Mouse (Mus musculus) heart, postnatal 0 days (tissue): ENCODE measurements around the gene Heatr5a. TPM values are rescaled to one million over a fixed set of nuclear protein-coding genes. Genes with fewer than 3 reads are reported as not detected.

Source experiments
- ATAC-seq: fragments of 200-750 bp; cut with Nextera tagmentation; 2 replicates; pipeline ENCODE4 v1.8.0; 2017; ENCODE audit warnings: low read depth, moderate number of reproducible peaks, moderate library complexity; ENCODE audit not compliant: insufficient read depth
- DNase-seq: peaks from one replicate; pipeline ENCODE4 v3.0.0-alpha.2; 2016; ENCODE audit warnings: low spot score
- H3K27ac ChIP-seq: fragments of 300-500 bp; sonication (generic); 2 replicates; pipeline ENCODE4 v1.5.1; 2014; ENCODE audit warnings: low read depth, mild to moderate bottlenecking
- H3K27me3 ChIP-seq: fragments of 300-500 bp; sonication (generic); 2 replicates; pipeline ENCODE4 v1.6.1; 2014; ENCODE audit warnings: low read length, mixed read lengths; ENCODE audit not compliant: control insufficient read depth, insufficient read depth
- H3K36me3 ChIP-seq: fragments of 300-500 bp; sonication (generic); replicated peaks from 2 replicates; pipeline ENCODE4 v1.6.1; 2014; ENCODE audit warnings: low read length, mixed read lengths; ENCODE audit not compliant: control insufficient read depth, insufficient read depth
- H3K4me1 ChIP-seq: fragments of 300-500 bp; sonication (generic); 2 replicates; pipeline ENCODE4 v1.6.1; 2014; ENCODE audit warnings: antibody characterized with exemption; ENCODE audit not compliant: control insufficient read depth, insufficient read depth
- H3K4me2 ChIP-seq: fragments of 300-500 bp; sonication (generic); 2 replicates; pipeline ENCODE4 v1.6.1; 2014; ENCODE audit warnings: low read depth, mild to moderate bottlenecking, low read length, moderate library complexity
- H3K4me3 ChIP-seq: fragments of 300-500 bp; sonication (generic); 2 replicates; pipeline ENCODE4 v1.5.1; 2014; ENCODE audit warnings: low read depth, low read length
- H3K9ac ChIP-seq: fragments of 300-500 bp; sonication (generic); replicated peaks from 2 replicates; pipeline ENCODE4 v1.6.1; 2014; ENCODE audit warnings: low read depth, low read length, mixed read lengths
- H3K9me3 ChIP-seq: fragments of 300-500 bp; sonication (generic); replicated peaks from 2 replicates; pipeline ENCODE4 v1.6.1; 2016; ENCODE audit warnings: low read length; ENCODE audit not compliant: control insufficient read depth
- CTCF ChIP-seq: IDR thresholded peaks from 2 replicates; pipeline ENCODE4 v1.5.1; 2016; ENCODE audit warnings: antibody characterized with exemption, control low read depth, low read depth
- EP300 ChIP-seq: IDR thresholded peaks from 2 replicates; pipeline ENCODE4 v1.6.1; 2016; ENCODE audit warnings: antibody characterized with exemption, low read depth
- WGBS: fragments of 180-500 bp; shearing (Covaris S2); extraction: QIAGEN DNeasy Blood & Tissue Kit; methylation state at CpG from one replicate; pipeline ENCODE4 v1.1.7; 2014; 5-methylcytosine and 5-hydroxymethylcytosine counted together
- polyA plus RNA-seq: library from polyadenylated mRNA; unstranded; fragments of >200 nt; fragmentation: Nextera tagmentation; extraction: Ambion mirVana; gene quantifications from 2 replicates; pipeline ENCODE4 v1.2.1, GENCODE M21; 2015
- total RNA-seq: library from RNA; depleted of rRNA; stranded (reverse); fragments of >200 nt; gene quantifications from 2 replicates; pipeline ENCODE4 v1.2.3, GENCODE M21; 2014; ENCODE audit warnings: low replicate concordance

Gene Heatr5a
- total and polyA plus RNA-seq, 2 experiments from 2014 or later, result 3.7 to 41.9 TPM

DNA sequence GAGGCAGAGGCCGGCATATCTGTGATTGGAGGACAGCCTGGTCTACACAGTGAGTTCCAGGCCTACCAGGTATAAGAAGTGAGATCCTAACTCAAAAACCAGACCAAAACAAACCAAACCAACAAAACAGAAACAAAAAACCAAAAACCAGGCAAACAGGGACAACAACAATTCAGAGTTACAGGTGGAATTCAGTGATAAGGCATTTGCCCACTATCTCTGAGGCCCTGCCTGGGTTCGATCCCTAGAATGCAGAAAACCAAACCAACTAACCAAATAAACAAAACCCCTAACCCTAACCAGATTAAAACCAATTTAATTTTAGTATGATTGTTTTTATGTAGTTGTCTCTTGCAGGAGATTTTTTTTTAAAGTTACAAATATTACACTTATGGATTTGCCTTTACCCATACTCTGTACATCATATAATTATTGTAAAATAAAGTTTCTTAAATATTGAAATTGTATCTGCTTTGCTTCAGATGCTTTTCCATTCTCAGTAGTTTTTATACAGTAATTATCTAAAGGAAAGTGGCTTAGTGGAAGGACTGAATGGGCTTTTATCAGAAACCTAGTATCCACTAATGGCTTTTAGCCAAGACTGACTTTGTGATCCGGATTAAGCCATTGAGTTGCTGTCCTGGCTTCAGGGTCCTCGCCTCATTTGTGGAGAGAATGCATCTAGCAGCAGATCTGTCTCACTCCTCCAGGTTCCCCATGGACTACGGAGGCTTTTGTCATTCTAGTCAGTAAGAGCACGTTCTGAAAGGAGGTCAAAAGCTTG, 128.8 kb downstream of the Heatr5a start:
- TF ChIP-seq EP300 (no peak), CTCF (no peak)
- no peak overlapping the region for H3K4me3 ChIP-seq
- H3K9ac ChIP-seq, result no peak overlapping the region
- no peaks in the 10 kb centered on the region for H3K9me3 ChIP-seq
- H3K4me2 ChIP-seq, result no peak overlapping the region
- H3K4me1 ChIP-seq, result peaks cover 8% of the 10 kb centered on the region
- no peaks in the 10 kb centered on the region for H3K27me3 ChIP-seq
- DNase-seq (no peak), ATAC-seq (no peak)
- H3K27ac ChIP-seq, result no peak overlapping the region
- WGBS, result 42% methylated on average over 6 of the region's 6 CpGs
- H3K36me3 ChIP-seq, result no peaks in the 10 kb centered on the region

DNA sequence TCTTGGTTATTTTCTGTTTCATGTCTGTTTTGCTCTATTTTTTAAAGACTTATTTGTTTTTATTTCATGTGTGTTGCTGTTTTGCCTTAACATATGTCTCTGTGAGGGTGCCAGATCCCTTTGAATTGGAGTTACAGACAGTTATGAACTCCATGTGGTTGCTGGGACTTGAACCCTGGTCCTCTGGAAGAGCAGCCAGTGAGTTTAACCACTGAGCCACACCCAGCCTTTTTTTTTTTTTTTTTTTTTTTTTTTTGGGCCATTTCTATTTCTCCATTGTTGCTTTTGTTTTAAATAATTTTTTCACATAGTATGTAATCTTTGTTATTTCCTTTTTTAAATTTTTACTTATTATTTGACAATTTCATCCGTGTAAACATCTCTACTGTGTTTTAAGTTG, 131.3 kb downstream of the Heatr5a start:
- Histone ChIP-seq H3K9me3 (no peaks in the 10 kb centered on the region), H3K27me3 (no peaks in the 10 kb centered on the region), H3K9ac (no peak overlapping the region), H3K27ac (no peak overlapping the region), H3K36me3 (no peaks in the 10 kb centered on the region), H3K4me2 (no peak overlapping the region), H3K4me3 (no peak overlapping the region), H3K4me1 (peaks cover 8% of the 10 kb centered on the region)
- WGBS, result 88% methylated on average over 1 of the region's 1 CpGs
- no peak for TF ChIP-seq EP300
- TF ChIP-seq CTCF, result no peak
- ATAC-seq (no peak), DNase-seq (no peak)

DNA sequence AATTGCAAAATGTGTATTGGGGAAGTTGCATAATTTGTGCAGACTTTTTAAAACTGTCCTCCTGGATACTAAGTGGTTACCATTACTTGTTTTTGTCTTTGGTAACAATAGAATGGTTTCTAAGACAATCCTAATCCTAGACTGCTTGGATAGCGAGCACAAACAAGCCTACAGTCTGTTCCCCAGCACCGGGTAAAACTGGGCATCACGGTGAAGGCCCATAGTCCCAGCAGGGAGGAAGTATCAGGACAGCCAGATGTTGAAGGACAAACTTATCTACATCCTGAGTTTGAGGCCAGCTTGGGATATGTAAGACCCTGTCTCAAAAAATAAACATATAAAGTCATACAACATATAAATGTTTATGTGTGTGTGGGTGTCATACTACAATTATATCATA, 135.9 kb downstream of the Heatr5a start:
- H3K4me2 ChIP-seq, result no peak overlapping the region
- H3K9ac ChIP-seq, result no peak overlapping the region
- DNase-seq (no peak), ATAC-seq (no peak)
- H3K27me3 ChIP-seq, result no peaks in the 10 kb centered on the region
- H3K4me3 ChIP-seq, result no peak overlapping the region
- TF ChIP-seq EP300 (no peak), CTCF (no peak)
- no peak overlapping the region for H3K27ac ChIP-seq
- H3K4me1 ChIP-seq, result no peaks in the 10 kb centered on the region
- no peaks in the 10 kb centered on the region for H3K9me3 ChIP-seq
- 0 out of 2 replicates have a peak, but pooled peaks cover 7% of the 10 kb centered on the region for H3K36me3 ChIP-seq
- 56% methylated on average over 3 of the region's 3 CpGs for WGBS

DNA sequence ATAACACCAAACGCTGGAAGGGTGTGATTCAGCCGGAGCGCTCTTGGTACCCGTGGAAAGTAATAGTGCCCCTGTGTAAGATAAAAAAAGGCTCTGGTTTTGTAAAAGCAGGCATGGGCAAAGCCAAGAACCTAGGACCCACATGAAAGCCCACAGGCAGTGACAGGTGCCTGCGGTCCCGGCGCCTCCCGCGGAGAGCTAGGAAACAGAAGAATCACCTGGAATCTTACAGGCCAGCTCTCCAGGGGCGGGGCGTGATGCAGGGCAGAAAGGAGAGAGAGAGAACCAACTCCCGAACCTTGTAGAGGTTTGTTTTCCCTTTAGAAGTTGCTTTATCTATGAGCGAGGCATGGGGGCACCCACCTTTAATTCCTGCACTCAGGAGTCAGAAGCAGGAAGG, 139.2 kb downstream of the Heatr5a start:
- Histone ChIP-seq H3K9me3 (no peaks in the 10 kb centered on the region), H3K4me2 (no peak overlapping the region), H3K4me3 (no peak overlapping the region), H3K27ac (no peak overlapping the region), H3K27me3 (no peaks in the 10 kb centered on the region), H3K9ac (no peak overlapping the region), H3K4me1 (peaks cover 13% of the 10 kb centered on the region), H3K36me3 (0 out of 2 replicates have a peak, but pooled peaks cover 7% of the 10 kb centered on the region)
- 82% methylated on average over 13 of the region's 13 CpGs for WGBS
- DNase-seq (no peak), ATAC-seq (no peak)
- TF ChIP-seq EP300, result no peak
- no peak for TF ChIP-seq CTCF

DNA sequence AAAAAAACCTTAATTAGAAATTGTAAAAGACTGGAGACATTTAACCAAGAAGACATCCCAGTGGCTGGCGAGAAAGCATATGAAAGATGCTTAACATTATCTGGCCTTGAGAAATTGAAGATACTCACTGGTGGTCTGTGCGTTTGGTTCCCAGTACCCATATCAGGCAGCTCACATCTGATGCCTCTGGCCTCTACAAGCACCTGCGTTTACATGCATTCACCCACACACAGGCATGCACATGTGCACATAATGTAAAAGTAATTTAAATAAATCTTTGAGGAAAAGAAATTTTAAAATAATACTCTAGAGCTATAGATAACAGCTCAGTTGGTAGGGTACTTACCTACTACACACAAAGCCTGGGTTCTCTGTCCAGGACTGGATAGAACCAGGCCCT, 139.8 kb downstream of the Heatr5a start:
- 0 out of 2 replicates have a peak, but pooled peaks cover 7% of the 10 kb centered on the region for H3K36me3 ChIP-seq
- ATAC-seq (no peak), DNase-seq (no peak)
- H3K4me1 ChIP-seq, result peaks cover 13% of the 10 kb centered on the region
- 93% methylated on average over 3 of the region's 3 CpGs for WGBS
- H3K9ac ChIP-seq, result no peak overlapping the region
- no peak for TF ChIP-seq EP300
- TF ChIP-seq CTCF, result no peak
- no peak overlapping the region for H3K4me2 ChIP-seq
- no peak overlapping the region for H3K4me3 ChIP-seq
- H3K27me3 ChIP-seq, result no peaks in the 10 kb centered on the region
- no peak overlapping the region for H3K27ac ChIP-seq
- H3K9me3 ChIP-seq, result no peaks in the 10 kb centered on the region

DNA sequence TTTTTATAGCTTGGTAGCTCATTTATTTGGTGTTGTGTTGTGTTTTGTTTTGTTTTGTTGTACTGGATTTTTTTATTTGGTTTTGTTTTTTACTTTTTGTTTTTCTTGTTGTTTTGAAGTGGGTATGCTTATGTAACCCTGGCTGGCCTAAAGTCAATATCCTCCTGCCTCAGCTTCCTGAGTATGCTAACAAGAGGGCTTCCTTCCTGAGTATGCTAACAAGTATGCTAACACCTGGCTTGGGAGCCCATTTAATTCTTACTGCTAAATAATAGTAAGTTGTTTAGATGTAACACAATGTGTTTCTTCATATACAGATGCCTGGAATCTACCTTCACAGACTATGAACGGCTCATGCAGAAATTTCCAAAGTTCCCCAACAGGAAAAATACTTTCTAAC, 140.4 kb downstream of the Heatr5a start:
- H3K9me3 ChIP-seq, result no peaks in the 10 kb centered on the region
- H3K4me1 ChIP-seq, result peaks cover 13% of the 10 kb centered on the region
- peak overlapping the region; percentile 96 for H3K4me3 ChIP-seq
- ATAC-seq (no peak), DNase-seq (no peak)
- WGBS, result 80% methylated on average over 1 of the region's 1 CpGs
- peak overlapping the region; percentile 93 for H3K4me2 ChIP-seq
- 0 out of 2 replicates have a peak, but pooled peaks cover 7% of the 10 kb centered on the region for H3K36me3 ChIP-seq
- H3K27ac ChIP-seq, result peak overlapping the region; percentile 99
- TF ChIP-seq EP300, result no peak
- TF ChIP-seq CTCF, result no peak
- H3K9ac ChIP-seq, result peak overlapping the region; percentile 98; the same call in 1 of the 2 replicates
- H3K27me3 ChIP-seq, result no peaks in the 10 kb centered on the region
